ENCODE assay signal across 10 mouse cellular contexts in the genomic region with DNA sequence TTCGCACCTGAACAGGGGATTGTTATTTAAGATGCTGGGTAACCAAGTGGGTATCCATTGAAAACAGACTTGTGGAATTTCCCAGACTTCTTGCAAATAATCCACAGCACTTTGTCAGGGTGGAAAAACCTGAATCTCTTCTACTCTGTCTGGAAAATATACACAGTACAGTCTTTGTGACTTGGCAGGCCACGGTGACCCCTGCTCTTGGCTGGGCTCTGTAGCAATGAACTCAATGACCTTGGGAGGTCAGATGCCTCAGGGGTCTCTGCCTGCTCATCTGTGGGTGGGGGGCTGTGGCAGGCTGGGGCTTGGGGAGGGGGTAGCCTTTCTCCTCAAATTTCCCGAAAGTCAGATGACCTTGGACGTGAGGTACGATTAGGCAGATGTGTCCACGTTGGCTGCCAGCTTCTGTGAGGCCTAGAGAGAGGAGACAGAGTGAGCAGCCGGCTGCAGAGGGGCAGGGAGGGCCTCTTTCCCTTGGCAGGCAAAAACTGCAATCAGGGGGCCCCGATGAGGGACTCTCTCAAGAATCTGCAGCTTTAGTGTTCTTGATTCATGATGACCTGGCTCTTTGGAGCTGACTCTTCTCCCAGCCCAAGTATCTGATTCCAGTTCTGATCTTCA.
DNase-seq lines count a peak whose midpoint lies in the region; ATAC-seq lines count a peak whose summit lies in the region.
"Had no signal": no experiment of that assay in that cellular context is flagged by ENCODE, and none has a peak within 500 bp of the region (broad histone marks: within the 10 kb centered on the region; RNA-seq: fewer than 3 reads in every experiment).

No protein-coding gene starts in this region.

- ATAC-seq in heart, embryonic 11.5 days (replicated peaks; ENCODE audit: insufficient number of reproducible peaks, low FRiP score, low TSS enrichment), result no peak
- peak; percentile 48; the same call in 1 of the 2 replicates for ATAC-seq in intestine, embryonic 15.5 days

- peak overlapping the region; percentile 84 for H3K27ac ChIP-seq in heart, embryonic 10.5 days
- no peak overlapping the region for H3K27ac ChIP-seq in heart, embryonic 11.5 days (ENCODE audit: low read depth, low read length)
- H3K27ac ChIP-seq in intestine, embryonic 15.5 days, result 0 out of 2 replicates have a peak overlapping the region, but pooled peaks have one; percentile 60
- H3K27ac ChIP-seq: neural tube, embryonic 12.5 days had no signal

- WGBS in heart, embryonic 10.5 days, result 50% methylated on average over 8 of the region's 8 CpGs
- 45% methylated on average over 8 of the region's 8 CpGs for WGBS in heart, embryonic 11.5 days (ENCODE audit: insufficient replicate concordance)
- 34% methylated on average over 8 of the region's 8 CpGs for WGBS in intestine, embryonic 15.5 days

- no peak overlapping the region for H3K4me3 ChIP-seq in heart, embryonic 10.5 days
- no peak overlapping the region for H3K4me3 ChIP-seq in heart, embryonic 11.5 days (ENCODE audit: low read depth, low read length)
- H3K4me3 ChIP-seq in intestine, embryonic 15.5 days (replicated peaks), result no peak overlapping the region
- H3K4me3 ChIP-seq: megakaryocyte, embryonic 14.5 days; neural tube, embryonic 12.5 days had no signal

- H3K4me1 ChIP-seq in heart, embryonic 10.5 days, result peaks cover 41% of the 10 kb centered on the region
- peaks cover 15% of the 10 kb centered on the region for H3K4me1 ChIP-seq in heart, embryonic 11.5 days (ENCODE audit: control insufficient read depth, insufficient read depth, low read length)
- H3K4me1 ChIP-seq in intestine, embryonic 15.5 days (replicated peaks), result peaks cover 19% of the 10 kb centered on the region
- H3K4me1 ChIP-seq: megakaryocyte, embryonic 14.5 days had no signal

- no peaks in the 10 kb centered on the region for H3K27me3 ChIP-seq in heart, embryonic 10.5 days (ENCODE audit: insufficient read depth, poor library complexity, severe bottlenecking)
- no peaks in the 10 kb centered on the region for H3K27me3 ChIP-seq in heart, embryonic 11.5 days (ENCODE audit: control insufficient read depth, insufficient read depth, low read length)
- H3K27me3 ChIP-seq in intestine, embryonic 15.5 days (replicated peaks), result no peaks in the 10 kb centered on the region
- H3K27me3 ChIP-seq: neural tube, embryonic 12.5 days had no signal

- H3K9ac ChIP-seq in heart, embryonic 11.5 days (ENCODE audit: low read depth, low read length), result no peak overlapping the region
- no peak overlapping the region for H3K9ac ChIP-seq in intestine, embryonic 15.5 days
- H3K9ac ChIP-seq: neural tube, embryonic 12.5 days had no signal

- H3K36me3 ChIP-seq in heart, embryonic 10.5 days, result no peaks in the 10 kb centered on the region
- no peaks in the 10 kb centered on the region for H3K36me3 ChIP-seq in heart, embryonic 11.5 days (ENCODE audit: control insufficient read depth, insufficient read depth, low read length)
- no peaks in the 10 kb centered on the region for H3K36me3 ChIP-seq in intestine, embryonic 15.5 days
- H3K36me3 ChIP-seq: neural tube, embryonic 12.5 days had no signal

- no peak overlapping the region for H3K4me2 ChIP-seq in heart, embryonic 11.5 days
- H3K4me2 ChIP-seq in intestine, embryonic 15.5 days (replicated peaks), result no peak overlapping the region
- H3K4me2 ChIP-seq: neural tube, embryonic 12.5 days had no signal

- no peaks in the 10 kb centered on the region for H3K9me3 ChIP-seq in heart, embryonic 10.5 days
- no peaks in the 10 kb centered on the region for H3K9me3 ChIP-seq in heart, embryonic 11.5 days (replicated peaks; ENCODE audit: control insufficient read depth, low read length)
- H3K9me3 ChIP-seq in intestine, embryonic 15.5 days, result no peaks in the 10 kb centered on the region
- H3K9me3 ChIP-seq: megakaryocyte, embryonic 14.5 days; neural tube, embryonic 12.5 days had no signal

- no peak for DNase-seq in heart, embryonic 10.5 days (ENCODE audit: low spot score)
- peak; percentile 45 for DNase-seq in lung, postnatal 10 days
- DNase-seq in lung, postnatal 14 days, result no peak
- peak; percentile 66 for DNase-seq in testis, postnatal 10 days (ENCODE audit: low spot score)
- no peak for DNase-seq in spleen, adult 12 weeks (ENCODE audit: low spot score)
- no peak for DNase-seq in urinary bladder, adult 18-20 months (ENCODE audit: low spot score in 2 of 2)

Comparison
In these comparisons a context has a peak if more than half of its experiments do, and no peak if none do; other contexts are left out.
1. DNase-seq: peak in lung, postnatal 10 days (single experiment) and testis, postnatal 10 days (single experiment); none in heart, embryonic 10.5 days (single experiment), lung, postnatal 14 days (single experiment), spleen, adult 12 weeks (single experiment) and urinary bladder, adult 18-20 months (0 of 2).